8 mouse cellular contexts compared by ENCODE assay signal in genomic region chr12:3808396-3808981, GRCm38 (mm10). TPM values are rescaled to one million over a fixed set of nuclear protein-coding genes. Genes with fewer than 3 reads are reported as not detected.
DNase-seq lines count a peak whose midpoint lies in the region; ATAC-seq and TF ChIP-seq lines count a peak whose summit lies in the region.

No protein-coding gene starts in this region.

- H3K9ac ChIP-seq in heart, embryonic 13.5 days, result peak overlapping the region; percentile 98
- peak overlapping the region; percentile 89 for H3K9ac ChIP-seq in neural tube, embryonic 12.5 days

- ATAC-seq in heart, embryonic 13.5 days (ENCODE audit: extremely low read depth, insufficient number of reproducible peaks, low FRiP score, low TSS enrichment), result 0 out of 2 replicates have a peak, but pooled peaks have one; percentile 1
- peak; percentile 1; the same call in 1 of the 2 replicates for ATAC-seq in neural tube, embryonic 12.5 days (ENCODE audit: low FRiP score, low read depth)

- H3K4me1 ChIP-seq in heart, embryonic 13.5 days, result peaks cover 60% of the 10 kb centered on the region
- peaks cover 48% of the 10 kb centered on the region for H3K4me1 ChIP-seq in neural tube, embryonic 12.5 days

- H3K27me3 ChIP-seq in heart, embryonic 13.5 days (replicated peaks), result no peaks in the 10 kb centered on the region
- no peaks in the 10 kb centered on the region for H3K27me3 ChIP-seq in neural tube, embryonic 12.5 days (replicated peaks)

- TF ChIP-seq CTCF in left cerebral cortex, adult 2 months (IDR thresholded peaks at IDR 0.05), result no peak

- intact Hi-C loops in left cerebral cortex, adult 2 months (cut with DNase I), result loop anchor here (5.0 kb wide), 1 partner anchor 64 kb away; no protein-coding TSS in a partner anchor
- intact Hi-C loops in left cerebral cortex, postnatal 25 days (cut with DNase I), result no loop called here

- peak overlapping the region; percentile 73 for H3K4me2 ChIP-seq in heart, embryonic 13.5 days
- H3K4me2 ChIP-seq in neural tube, embryonic 12.5 days (replicated peaks), result peak overlapping the region; percentile 88

- peak in 1 of 2 experiments; percentile 31 for DNase-seq in left cerebral cortex, adult 2 months (ENCODE audit: extremely low spot score in 1 of 2, low spot score in 2 of 2)
- no peak for DNase-seq in left cerebral cortex, postnatal 25 days (ENCODE audit: low spot score in 2 of 2)
- DNase-seq in adrenal gland, postnatal 25 days, result peak; percentile 45
- DNase-seq in kidney, postnatal 36 days, result peak; percentile 77 to 80
- DNase-seq in thymus, adult 18-20 months, result no peak
- DNase-seq in left cerebral cortex, adult 9 months (ENCODE audit: low spot score in 2 of 2), result no peak

- no peaks in the 10 kb centered on the region for H3K9me3 ChIP-seq in heart, embryonic 13.5 days
- H3K9me3 ChIP-seq in neural tube, embryonic 12.5 days, result no peaks in the 10 kb centered on the region

- peak overlapping the region; percentile 92 for H3K27ac ChIP-seq in left cerebral cortex, adult 2 months
- H3K27ac ChIP-seq in heart, embryonic 13.5 days (replicated peaks), result peak overlapping the region; percentile 98
- H3K27ac ChIP-seq in neural tube, embryonic 12.5 days, result 0 out of 2 replicates have a peak overlapping the region, but pooled peaks have one; percentile 75

- 7% methylated on average over 10 of the region's 10 CpGs for WGBS in heart, embryonic 13.5 days
- WGBS in neural tube, embryonic 12.5 days, result 4% methylated on average over 10 of the region's 10 CpGs

- H3K36me3 ChIP-seq in heart, embryonic 13.5 days, result peaks cover 7% of the 10 kb centered on the region; the same call in 1 of the 2 replicates
- H3K36me3 ChIP-seq in neural tube, embryonic 12.5 days, result no peaks in the 10 kb centered on the region

- H3K4me3 ChIP-seq in left cerebral cortex, adult 2 months, result peak overlapping the region; percentile 87
- H3K4me3 ChIP-seq in heart, embryonic 13.5 days, result peak overlapping the region; percentile 88
- peak overlapping the region; percentile 79 for H3K4me3 ChIP-seq in neural tube, embryonic 12.5 days

RNA-seq across cellular contexts. Expression of gene Dnmt3a, which starts 2.7 kb away (rescaled TPM):
- total RNA-seq in left cerebral cortex, adult 2 months (2021), result 100 to 1,000 TPM in 1 of 2 experiments, 10 to 100 TPM in 1; 99.8 to 116 TPM
- 100 to 1,000 TPM; 138 to 148 TPM for total RNA-seq in left cerebral cortex, postnatal 25 days (2021)
- total RNA-seq in adrenal gland, postnatal 25 days (2021), result 62.9 and 86.0 TPM in 2 replicates
- polyA plus RNA-seq in heart, embryonic 13.5 days (2015; fragmentation: Nextera tagmentation; extraction: Ambion mirVana), result 94.2 and 108 TPM in 2 replicates
- polyA plus RNA-seq in neural tube, embryonic 12.5 days (2016; fragmentation: Nextera tagmentation; extraction: Ambion mirVana), result 146 and 175 TPM in 2 replicates

Comparison
In these comparisons a context has a peak if more than half of its experiments do, and no peak if none do; other contexts are left out.
1. DNase-seq: peak in adrenal gland, postnatal 25 days (single experiment) and kidney, postnatal 36 days (2 of 2); none in left cerebral cortex, postnatal 25 days (0 of 2), thymus, adult 18-20 months (0 of 2) and left cerebral cortex, adult 9 months (0 of 2).
2. Peak in every context shown above with its lines, with median percentiles within 50 percentile points of each other: H3K27ac ChIP-seq and H3K4me3 ChIP-seq.